Mouse (Mus musculus): Measurements from ENCODE around the gene Olfr1178.

The Olfr1178 gene

GRCm38 (mm10) chr2:88386762-88387161, at the start of gene Olfr1178:
Olfr1178 (plus strand) TSS chr2:88387062.
- DNase-seq (ENCODE audit: low spot score in 2 of 2) = no peak

GRCm38 (mm10) chr2:88346392-88346791, 40.5 kb upstream of the Olfr1178 start, which contains the start of gene Olfr1177-ps:
Olfr1177-ps (minus strand) TSS chr2:88346492.
- DNase-seq (ENCODE audit: low spot score in 2 of 2) = no peak

GRCm38 (mm10) chr2:88356304-88356703, 30.6 kb upstream of the Olfr1178 start:
- DNase-seq (ENCODE audit: low spot score in 2 of 2) = no peak

GRCm38 (mm10) chr2:88406353-88406752, 19.5 kb downstream of the Olfr1178 start, which contains the start of gene Olfr1179:
Olfr1179 (minus strand) TSS chr2:88406453.
- DNase-seq (ENCODE audit: low spot score in 2 of 2) = no peak

GRCm38 (mm10) chr2:88419051-88419450, 32.2 kb downstream of the Olfr1178 start, which contains the start of gene Olfr1180:
Olfr1180 (minus strand) TSS chr2:88419151.
- DNase-seq (ENCODE audit: low spot score in 2 of 2) = no peak

- DNase-seq (ENCODE audit: low spot score in 2 of 2) = no peak
Measured at GRCm38 (mm10) chr2:88426071-88426470, 39.2 kb downstream of the Olfr1178 start, which contains the start of gene Olfr1181. Olfr1181 (minus strand) TSS chr2:88426171.

GRCm38 (mm10) chr2:88449031-88449430, 62.2 kb downstream of the Olfr1178 start, which contains the start of gene Gm13757:
Gm13757 (minus strand) TSS chr2:88449131.
- DNase-seq (ENCODE audit: low spot score in 2 of 2) = no peak
